Mouse (Mus musculus): Measurements from ENCODE around the gene Hs3st1. TPM values are rescaled to one million over a fixed set of nuclear protein-coding genes. Genes with fewer than 3 reads are reported as not detected.

The Hs3st1 gene
- polyA plus RNA-seq, 1 experiment = 4.1 TPM

DNA sequence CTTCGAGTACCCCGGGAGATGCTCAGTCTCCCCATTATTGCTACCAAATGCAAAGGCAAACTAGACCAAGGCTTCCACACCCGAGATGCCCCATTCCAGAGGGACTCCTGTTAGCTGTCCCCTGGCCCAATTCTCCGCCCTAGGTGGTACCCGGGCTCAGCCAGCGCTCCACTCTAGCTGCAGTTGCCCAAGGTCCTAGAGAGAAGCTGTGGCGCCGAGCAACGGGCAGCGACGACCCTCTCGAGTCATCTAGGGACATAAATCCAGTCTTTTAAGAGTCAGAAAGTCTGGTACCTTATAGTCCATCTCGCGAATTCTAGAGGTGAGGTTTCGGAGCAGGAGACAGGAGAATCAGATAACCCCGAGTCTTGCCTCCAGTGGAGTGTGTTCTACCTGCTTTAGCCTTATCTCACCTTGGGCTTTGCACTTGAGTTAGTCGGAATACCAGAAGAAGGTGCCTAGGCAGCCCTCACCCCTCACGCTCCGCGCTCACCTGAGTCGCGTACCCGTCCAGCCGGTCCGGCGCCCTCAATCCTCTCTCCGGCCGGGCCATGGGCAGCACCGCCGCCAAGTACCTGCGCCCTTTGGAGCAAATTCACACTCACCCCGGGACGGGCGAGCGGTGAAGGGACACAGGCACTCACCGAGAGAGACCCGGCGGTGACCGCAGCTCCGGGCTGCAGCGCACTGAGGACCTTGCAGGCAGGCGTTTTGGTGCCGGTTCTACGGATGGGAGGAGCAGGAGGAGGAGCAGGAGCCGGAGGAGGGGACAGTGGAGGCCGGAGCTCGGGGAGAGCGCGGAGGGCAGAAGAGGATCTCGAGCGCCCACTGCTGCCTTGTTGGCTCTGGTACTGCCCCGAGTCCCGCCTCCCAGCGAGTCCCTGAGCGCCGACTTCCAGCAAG lies 111.1 kb downstream of the Hs3st1 start:
- WGBS = 2% methylated on average over 56 of the region's 56 CpGs
- Histone ChIP-seq H3K4me3 (ENCODE audit: control insufficient read depth, insufficient read depth, low read length) (peak overlapping the region; percentile 6), H3K4me1 (replicated peaks; ENCODE audit: control insufficient read depth, insufficient read depth, low read length) (no peaks in the 10 kb centered on the region), H3K27me3 (ENCODE audit: control insufficient read depth, insufficient read depth, low read length) (peaks cover 2% of the 10 kb centered on the region; the same call in 1 of the 2 replicates), H3K36me3 (ENCODE audit: control insufficient read depth, insufficient read depth, low read length) (no peaks in the 10 kb centered on the region), H3K27ac (ENCODE audit: control insufficient read depth, insufficient read depth, low read length) (no peak overlapping the region)
- peak; percentile 37 for DNase-seq
- no peak for TF ChIP-seq POLR2A (IDR thresholded peaks at IDR 0.05; ENCODE audit: control insufficient read depth, extremely low read depth, insufficient read depth, low read length, poor library complexity)
- TF ChIP-seq CTCF (IDR thresholded peaks at IDR 0.05; ENCODE audit: borderline replicate concordance, control insufficient read depth, extremely low read depth, insufficient read depth, low read length, poor library complexity) = no peak

DNA sequence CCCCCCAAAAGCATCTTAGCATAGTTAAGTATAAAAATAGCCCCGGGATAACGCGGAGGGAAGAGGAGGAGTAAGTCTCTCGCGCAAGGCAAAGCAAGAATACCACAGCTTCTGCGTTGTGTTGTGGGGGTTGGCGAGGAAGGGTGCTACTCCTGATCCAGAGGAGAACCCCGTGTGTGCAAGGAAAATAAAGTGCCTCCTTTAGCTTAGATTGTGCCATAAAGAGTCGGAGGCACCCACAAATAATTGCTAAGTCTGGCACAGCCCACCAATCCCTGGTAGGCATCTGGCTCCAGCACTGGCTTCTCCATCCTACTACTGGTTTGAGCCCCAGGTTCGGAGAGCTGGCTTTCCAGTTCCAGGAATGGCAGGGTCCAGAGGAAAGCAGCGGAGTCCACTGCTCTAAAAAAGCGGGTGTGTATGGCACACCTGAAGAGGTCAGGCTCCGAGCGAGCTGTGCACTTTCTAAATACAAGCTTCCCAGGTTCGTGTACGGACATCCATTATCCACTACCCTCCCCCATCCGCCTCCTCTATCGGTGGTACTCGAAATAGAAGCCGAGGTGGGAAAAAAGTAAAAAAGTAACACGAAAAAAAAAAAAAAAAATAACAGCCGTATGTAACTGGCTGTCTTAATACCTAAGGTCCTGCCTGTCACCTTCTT lies 111.9 kb downstream of the Hs3st1 start:
- 7% methylated on average over 22 of the region's 22 CpGs for WGBS
- Histone ChIP-seq H3K4me3 (ENCODE audit: control insufficient read depth, insufficient read depth, low read length) (no peak overlapping the region), H3K36me3 (ENCODE audit: control insufficient read depth, insufficient read depth, low read length) (no peaks in the 10 kb centered on the region), H3K4me1 (replicated peaks; ENCODE audit: control insufficient read depth, insufficient read depth, low read length) (no peaks in the 10 kb centered on the region), H3K27me3 (ENCODE audit: control insufficient read depth, insufficient read depth, low read length) (peaks cover 2% of the 10 kb centered on the region; the same call in 1 of the 2 replicates), H3K27ac (ENCODE audit: control insufficient read depth, insufficient read depth, low read length) (no peak overlapping the region)
- DNase-seq = no peak
- TF ChIP-seq POLR2A (IDR thresholded peaks at IDR 0.05; ENCODE audit: control insufficient read depth, extremely low read depth, insufficient read depth, low read length, poor library complexity) = no peak
- no peak for TF ChIP-seq CTCF (IDR thresholded peaks at IDR 0.05; ENCODE audit: borderline replicate concordance, control insufficient read depth, extremely low read depth, insufficient read depth, low read length, poor library complexity)

DNA sequence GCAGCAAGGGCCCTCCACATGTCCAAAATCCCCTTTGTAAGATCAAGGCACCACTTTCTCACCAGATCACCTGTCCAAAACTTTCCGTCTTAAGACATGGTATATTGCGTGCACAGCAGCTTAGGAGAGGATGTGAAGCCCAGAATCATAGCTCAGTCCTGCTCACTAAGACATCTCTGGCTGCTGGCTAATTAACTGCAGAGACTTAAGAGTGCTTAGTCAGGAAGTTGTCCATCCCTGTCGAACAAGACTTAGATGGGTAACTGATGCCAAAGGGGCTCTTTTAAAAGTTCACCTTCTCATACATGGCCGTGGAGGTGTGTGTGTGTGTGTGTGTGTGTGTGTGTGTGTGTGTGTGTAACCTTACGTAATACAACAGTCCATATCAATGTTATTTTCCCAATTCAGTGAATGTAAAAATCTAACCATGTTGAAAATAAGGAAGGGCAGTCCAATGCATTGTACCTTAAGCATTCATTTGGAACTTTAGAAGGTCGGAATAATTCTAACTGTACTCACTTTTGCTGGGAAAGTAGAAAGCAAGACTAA lies 113.0 kb downstream of the Hs3st1 start:
- no peaks in the 10 kb centered on the region for H3K36me3 ChIP-seq (ENCODE audit: control insufficient read depth, insufficient read depth, low read length)
- DNase-seq = no peak
- TF ChIP-seq CTCF (IDR thresholded peaks at IDR 0.05; ENCODE audit: borderline replicate concordance, control insufficient read depth, extremely low read depth, insufficient read depth, low read length, poor library complexity) (no peak), POLR2A (IDR thresholded peaks at IDR 0.05; ENCODE audit: control insufficient read depth, extremely low read depth, insufficient read depth, low read length, poor library complexity) (no peak)
- H3K27ac ChIP-seq (ENCODE audit: control insufficient read depth, insufficient read depth, low read length) = no peak overlapping the region
- H3K4me3 ChIP-seq (ENCODE audit: control insufficient read depth, insufficient read depth, low read length) = no peak overlapping the region
- peaks cover 2% of the 10 kb centered on the region; the same call in 1 of the 2 replicates for H3K27me3 ChIP-seq (ENCODE audit: control insufficient read depth, insufficient read depth, low read length)
- 85% methylated on average over 6 of the region's 6 CpGs for WGBS
- H3K4me1 ChIP-seq (replicated peaks; ENCODE audit: control insufficient read depth, insufficient read depth, low read length) = no peaks in the 10 kb centered on the region

DNA sequence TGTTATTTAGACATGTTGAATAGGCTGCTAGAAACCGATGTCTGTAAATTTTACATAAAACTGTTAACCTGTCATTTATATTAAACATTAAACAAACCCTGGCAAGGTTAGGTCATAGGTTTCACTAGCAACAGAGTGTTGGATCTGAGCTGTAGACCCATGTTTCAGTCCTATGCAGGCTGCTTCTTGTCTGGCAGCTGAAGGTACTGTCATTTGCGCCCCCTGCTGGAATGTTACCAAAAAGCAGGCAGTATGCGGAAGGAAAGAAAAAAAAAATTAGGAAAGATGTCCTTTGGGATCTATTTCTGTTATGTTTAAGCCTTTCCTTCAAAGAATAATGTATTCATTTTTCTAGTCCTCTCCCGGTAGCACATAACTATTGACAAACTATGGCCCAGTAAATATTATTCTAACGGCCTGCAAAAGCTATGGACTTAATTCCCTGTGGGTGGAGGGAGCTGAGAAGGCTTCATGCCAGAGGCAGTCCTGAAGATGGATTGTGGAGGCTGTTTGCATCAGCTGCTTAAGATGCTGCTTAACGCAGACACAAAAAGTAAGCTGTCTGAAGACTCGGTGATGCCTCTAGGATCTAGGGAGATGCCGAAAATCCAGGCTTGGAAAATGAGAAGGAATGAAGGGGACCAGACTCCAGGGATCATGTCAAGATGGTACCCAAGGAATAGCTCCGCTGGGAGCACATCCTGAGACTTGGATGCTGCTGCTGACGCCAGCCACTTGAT lies 115.7 kb downstream of the Hs3st1 start:
- H3K36me3 ChIP-seq (ENCODE audit: control insufficient read depth, insufficient read depth, low read length) = no peaks in the 10 kb centered on the region
- no peak overlapping the region for H3K27ac ChIP-seq (ENCODE audit: control insufficient read depth, insufficient read depth, low read length)
- peaks cover 2% of the 10 kb centered on the region; the same call in 1 of the 2 replicates for H3K27me3 ChIP-seq (ENCODE audit: control insufficient read depth, insufficient read depth, low read length)
- WGBS = 71% methylated on average over 10 of the region's 10 CpGs
- no peak overlapping the region for H3K4me3 ChIP-seq (ENCODE audit: control insufficient read depth, insufficient read depth, low read length)
- H3K4me1 ChIP-seq (replicated peaks; ENCODE audit: control insufficient read depth, insufficient read depth, low read length) = no peaks in the 10 kb centered on the region
- no peak for DNase-seq
- TF ChIP-seq POLR2A (IDR thresholded peaks at IDR 0.05; ENCODE audit: control insufficient read depth, extremely low read depth, insufficient read depth, low read length, poor library complexity) (no peak), CTCF (IDR thresholded peaks at IDR 0.05; ENCODE audit: borderline replicate concordance, control insufficient read depth, extremely low read depth, insufficient read depth, low read length, poor library complexity) (no peak)

DNA sequence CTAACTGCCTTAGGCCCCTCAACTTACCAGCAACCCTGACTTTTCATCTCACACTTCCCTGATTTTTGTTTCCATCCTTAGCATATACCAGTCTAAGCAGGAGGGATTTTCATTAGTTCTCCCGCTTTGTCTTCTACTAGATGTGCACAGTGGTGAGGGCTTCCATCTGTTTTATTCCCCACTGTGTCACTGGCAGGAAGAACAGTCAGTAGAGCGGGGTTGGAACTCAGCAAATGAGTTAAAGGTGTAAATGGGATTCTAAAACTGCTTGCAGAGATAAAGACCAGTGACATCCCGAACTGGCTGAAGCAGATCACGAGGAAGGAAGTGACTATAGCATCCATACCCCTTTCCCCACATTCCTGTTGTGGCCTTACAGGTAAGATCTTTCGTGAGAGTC lies 116.3 kb downstream of the Hs3st1 start:
- H3K4me1 ChIP-seq (replicated peaks; ENCODE audit: control insufficient read depth, insufficient read depth, low read length) = no peaks in the 10 kb centered on the region
- no peak for TF ChIP-seq POLR2A (IDR thresholded peaks at IDR 0.05; ENCODE audit: control insufficient read depth, extremely low read depth, insufficient read depth, low read length, poor library complexity)
- no peak for TF ChIP-seq CTCF (IDR thresholded peaks at IDR 0.05; ENCODE audit: borderline replicate concordance, control insufficient read depth, extremely low read depth, insufficient read depth, low read length, poor library complexity)
- 92% methylated on average over 5 of the region's 5 CpGs for WGBS
- no peaks in the 10 kb centered on the region for H3K36me3 ChIP-seq (ENCODE audit: control insufficient read depth, insufficient read depth, low read length)
- no peak overlapping the region for H3K27ac ChIP-seq (ENCODE audit: control insufficient read depth, insufficient read depth, low read length)
- no peak overlapping the region for H3K4me3 ChIP-seq (ENCODE audit: control insufficient read depth, insufficient read depth, low read length)
- no peak for DNase-seq
- H3K27me3 ChIP-seq (ENCODE audit: control insufficient read depth, insufficient read depth, low read length) = peaks cover 2% of the 10 kb centered on the region; the same call in 1 of the 2 replicates

DNA sequence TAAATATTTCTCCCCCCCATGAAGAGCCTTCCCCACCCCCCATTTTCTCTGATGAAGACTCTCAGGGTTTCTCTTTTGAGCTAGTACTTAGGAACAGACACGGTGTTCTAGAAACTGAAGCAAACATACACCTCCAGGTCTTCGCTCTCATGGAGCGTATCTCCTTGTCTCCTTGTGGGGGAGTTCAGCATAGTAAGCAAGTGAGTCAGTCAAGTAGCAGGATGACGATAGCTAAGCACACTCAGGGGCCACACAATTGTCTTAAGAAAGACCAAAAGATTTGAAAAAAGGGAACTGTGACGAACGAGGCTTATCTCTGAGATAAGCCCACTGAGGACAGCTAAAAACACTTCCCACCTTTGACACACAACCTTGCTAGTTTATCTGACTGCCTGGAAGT lies 117.4 kb downstream of the Hs3st1 start:
- no peak for TF ChIP-seq POLR2A (IDR thresholded peaks at IDR 0.05; ENCODE audit: control insufficient read depth, extremely low read depth, insufficient read depth, low read length, poor library complexity)
- Histone ChIP-seq H3K27ac (ENCODE audit: control insufficient read depth, insufficient read depth, low read length) (no peak overlapping the region), H3K36me3 (ENCODE audit: control insufficient read depth, insufficient read depth, low read length) (no peaks in the 10 kb centered on the region), H3K4me3 (ENCODE audit: control insufficient read depth, insufficient read depth, low read length) (no peak overlapping the region), H3K27me3 (ENCODE audit: control insufficient read depth, insufficient read depth, low read length) (no peaks in the 10 kb centered on the region), H3K4me1 (replicated peaks; ENCODE audit: control insufficient read depth, insufficient read depth, low read length) (no peaks in the 10 kb centered on the region)
- 69% methylated on average over 6 of the region's 6 CpGs for WGBS
- DNase-seq = no peak

All from thymus, adult 2 months (tissue).